Mouse (Mus musculus) gastrocnemius, postnatal 36 days (tissue): ENCODE results near the gene Slain1. TPM values are rescaled to one million over a fixed set of nuclear protein-coding genes. Genes with fewer than 3 reads are reported as not detected.
A peak's percentile ranks its signal among the peaks of the same experiment; 100 is the strongest.

Experiments
- DNase-seq, 2 experiments: peaks; one replicate each; pipeline ENCODE4 v3.0.0; 2022
- intact Hi-C: fragments of 180-260 bp; cut with DNase I; formaldehyde crosslinking; loops from one replicate; pipeline ENCODE4 v1.15.1; 2025
- long read RNA-seq, 2 experiments: library from polyadenylated mRNA; stranded (forward); transcript quantifications; one replicate each; pipeline ENCODE4 v2.0.0; 2021
- total RNA-seq, 2 experiments: library from RNA; stranded (reverse); gene quantifications; 2 replicates each; pipeline ENCODE4 v1.2.3; 2021

Gene Slain1
- total RNA-seq: under 1 TPM in 1 of 2 experiments, not detected in 1; 0.15 TPM
- long read RNA-seq, experiment 1: 0 reads
- long read RNA-seq, experiment 2, partial matches to known transcripts: 1 of 1 reads
- long read RNA-seq, experiment 2, other reads (novel, unspliced or antisense): 0 of 1 reads

DNA sequence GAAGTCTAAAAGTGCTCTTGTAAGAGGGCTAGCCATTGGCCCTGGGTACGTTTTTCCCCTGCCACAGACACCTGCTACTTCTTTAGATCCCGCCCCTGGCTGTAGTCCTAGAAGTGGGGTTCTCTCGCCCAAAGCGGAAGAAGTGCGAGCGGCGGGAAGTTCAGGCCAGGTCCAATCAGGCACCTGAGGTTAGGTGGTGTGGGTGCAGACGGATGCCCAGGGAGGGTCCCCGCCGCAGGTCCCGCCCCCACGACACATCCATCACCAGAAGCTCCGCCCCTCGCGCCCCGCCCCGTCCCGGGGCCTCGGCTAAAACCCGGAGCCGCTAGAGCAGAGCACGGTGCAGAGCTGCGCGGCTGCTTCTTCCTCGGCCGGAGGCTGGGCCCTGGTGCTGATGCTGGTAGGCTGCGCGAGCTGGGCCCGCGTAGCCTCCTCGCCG lies at the start of gene Slain1:
TSS of gene Slain1 (plus strand) at position 333 of the 439 bp plus-strand sequence.
- DNase-seq: peak in 1 of 2 experiments; percentile 14
- intact Hi-C loops: no loop called here

DNA sequence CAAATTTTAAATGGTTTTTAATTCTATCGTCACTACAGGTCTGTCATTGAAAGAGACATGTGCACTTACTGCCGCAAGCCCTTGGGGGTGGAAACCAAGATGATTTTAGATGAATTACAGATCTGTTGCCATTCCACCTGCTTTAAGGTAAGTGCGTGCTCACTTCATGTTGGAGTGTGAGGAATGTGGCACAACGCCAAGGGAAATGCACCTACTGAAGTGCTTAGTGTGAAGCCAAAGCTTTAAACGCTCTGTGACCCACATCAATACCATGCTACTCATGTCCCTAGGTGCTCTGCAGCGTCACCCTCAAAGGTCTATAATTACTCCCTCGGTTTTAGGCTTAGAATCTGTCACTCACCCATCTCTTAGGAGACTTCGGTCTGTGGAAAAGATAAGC lies 42.0 kb upstream of the Slain1 start:
- intact Hi-C loops: no loop called here
- no peak for DNase-seq

DNA sequence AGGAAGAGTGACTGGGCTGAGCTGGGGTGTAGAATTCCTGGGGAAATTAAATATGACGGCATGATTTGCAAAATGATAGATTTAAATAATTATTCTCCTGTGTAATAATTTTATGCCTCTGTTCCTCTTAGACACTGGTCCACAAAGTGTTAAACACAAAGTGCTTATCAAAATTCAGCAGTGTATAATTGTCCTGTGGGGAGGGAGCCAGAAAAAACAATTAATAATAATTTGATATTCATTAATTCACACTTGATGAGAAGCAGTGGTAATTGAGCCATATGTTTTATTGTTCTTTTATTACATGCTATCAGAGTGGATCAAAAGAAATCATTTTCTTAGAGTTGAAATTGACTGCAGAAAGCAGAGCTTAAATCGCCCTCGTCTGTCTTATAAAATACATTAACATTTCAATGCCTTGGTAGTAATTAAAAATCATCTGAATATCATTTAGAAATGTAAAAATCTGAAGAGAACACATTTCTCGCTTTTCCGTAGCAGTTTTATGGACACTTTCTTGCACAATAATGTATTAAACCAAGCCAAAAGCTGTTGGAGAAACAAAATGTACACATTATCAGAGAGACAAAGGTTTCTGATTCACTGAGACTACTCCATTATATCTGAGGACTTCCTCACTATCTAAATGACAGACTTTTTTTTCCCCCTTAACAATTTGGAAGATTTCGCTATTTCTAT lies 36.3 kb upstream of the Slain1 start:
- no peak for DNase-seq
- intact Hi-C loops: no loop called here

DNA sequence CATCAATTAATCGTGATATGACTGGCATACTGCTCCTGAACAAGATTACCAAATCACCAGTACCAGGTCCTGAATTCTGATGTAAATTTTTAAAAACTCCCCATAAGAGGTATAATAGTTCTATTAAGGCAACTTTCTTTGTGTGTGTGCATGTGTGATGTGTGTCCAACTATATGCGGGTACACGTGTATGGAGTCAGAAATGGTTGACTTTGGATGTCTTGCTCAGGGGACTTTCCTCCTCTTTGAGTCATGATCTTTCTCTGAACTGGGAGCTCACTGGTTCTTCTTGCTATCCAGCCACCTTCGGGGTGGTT lies 35.8 kb upstream of the Slain1 start:
- no peak for DNase-seq
- intact Hi-C loops: no loop called here

DNA sequence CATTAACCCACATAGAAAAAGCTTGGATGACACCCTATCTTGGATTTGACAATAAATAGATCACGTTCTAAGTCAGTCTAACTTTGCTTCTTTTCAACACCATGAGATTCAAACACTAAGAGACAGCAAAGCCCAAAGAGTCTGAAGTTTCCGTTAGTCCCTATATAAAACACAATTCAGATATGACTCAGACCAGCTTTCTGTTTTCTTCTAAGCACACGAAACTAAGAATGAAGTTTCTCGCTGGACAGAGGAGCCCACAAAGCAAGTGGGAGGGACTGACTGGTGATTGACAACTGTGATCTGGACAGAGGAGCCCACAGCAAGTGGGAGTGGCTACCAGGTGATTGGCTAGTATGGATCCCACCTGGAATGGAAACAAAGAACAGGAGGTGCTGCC lies 30.3 kb upstream of the Slain1 start:
- intact Hi-C loops: no loop called here
- no peak for DNase-seq

DNA sequence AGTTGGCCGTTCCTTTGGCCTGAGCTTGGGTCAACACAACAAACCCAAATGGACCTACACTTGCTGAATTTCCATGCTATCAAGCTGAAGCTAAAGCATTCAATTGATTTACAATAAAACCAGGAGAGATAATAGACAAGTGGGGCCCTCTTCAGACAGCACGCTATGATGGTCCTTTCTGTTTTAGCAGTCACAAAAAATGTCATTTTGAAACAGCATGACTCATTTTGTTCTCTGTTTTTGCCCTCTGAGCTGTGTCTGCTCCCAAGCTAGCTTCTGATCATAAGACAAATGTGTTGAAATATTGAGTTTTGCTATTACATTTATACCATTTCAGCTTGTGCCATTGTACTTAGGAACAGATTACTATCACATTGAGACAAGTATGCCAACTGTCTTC lies 28.8 kb upstream of the Slain1 start:
- intact Hi-C loops: no loop called here
- DNase-seq: no peak

DNA sequence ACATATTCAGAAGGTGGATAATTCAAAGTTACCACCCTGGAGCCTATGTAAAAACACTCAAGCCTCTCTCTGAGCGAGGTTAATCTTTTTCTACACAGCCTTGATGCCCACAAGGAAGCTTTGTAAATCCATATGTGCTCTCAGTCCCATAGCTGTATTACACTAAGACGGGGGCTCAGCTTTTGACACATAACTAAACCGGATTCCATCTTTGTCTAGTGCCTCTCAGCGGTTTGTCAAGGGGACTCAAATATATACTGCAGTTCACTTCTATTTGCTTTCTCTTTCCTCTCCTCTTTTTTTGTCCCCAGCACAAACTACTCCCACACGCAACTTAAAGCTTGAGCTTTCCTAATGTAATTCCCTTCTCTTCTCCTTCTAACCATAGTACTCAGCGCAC lies 23.9 kb upstream of the Slain1 start:
- intact Hi-C loops: no loop called here
- no peak for DNase-seq

DNA sequence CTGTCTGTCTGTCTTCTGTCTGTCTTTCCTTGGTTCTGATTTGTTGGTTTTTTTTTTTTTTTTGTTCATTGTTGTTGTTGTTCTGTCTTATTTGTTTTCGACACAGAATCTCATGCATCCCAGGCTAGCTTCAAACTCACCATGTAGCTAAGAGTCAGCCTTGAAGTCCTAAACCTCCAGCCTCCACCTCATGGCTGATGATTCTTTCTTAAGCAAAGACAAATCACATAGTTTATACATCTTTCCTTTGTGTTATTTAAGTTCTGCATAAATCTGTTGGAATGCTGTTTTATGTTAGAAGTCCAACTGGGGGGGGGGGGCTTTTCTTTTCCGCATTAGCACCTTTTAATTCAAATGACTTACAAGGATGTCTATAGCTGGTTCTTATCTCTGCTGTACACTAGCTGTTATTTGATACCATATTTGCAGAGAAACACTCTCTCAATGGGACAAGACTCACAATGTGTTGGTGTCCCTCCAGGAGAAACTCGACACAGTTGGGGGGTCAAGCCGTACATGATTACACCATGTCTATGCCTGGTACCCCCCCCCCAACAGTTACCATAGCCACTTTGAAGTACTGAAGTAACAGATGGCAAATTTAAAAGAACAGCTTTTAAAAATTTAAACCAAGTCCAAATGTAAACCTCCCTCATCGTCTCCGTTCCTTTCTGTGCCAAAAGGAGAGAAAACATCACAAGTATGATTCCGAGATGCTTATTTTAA lies 20.2 kb upstream of the Slain1 start:
- DNase-seq: no peak
- intact Hi-C loops: no loop called here

DNA sequence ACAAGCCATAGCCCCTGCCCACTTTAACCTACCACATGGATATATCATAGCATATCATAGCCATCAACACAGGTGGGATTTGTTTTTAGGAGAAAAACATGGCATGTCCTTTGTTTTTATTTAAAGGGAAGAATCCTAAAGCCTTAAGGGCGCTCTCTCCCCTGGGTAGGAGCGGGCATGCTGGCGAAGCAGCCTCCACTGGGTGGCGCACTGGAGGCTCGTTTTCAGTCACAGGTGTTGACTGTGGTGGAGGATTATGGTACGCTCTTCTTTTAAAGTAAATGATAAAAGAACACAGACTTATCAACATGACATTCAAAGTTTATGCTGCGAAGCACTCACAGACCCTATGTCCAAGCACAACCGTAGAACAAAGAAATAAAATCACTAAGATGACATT lies 19.5 kb upstream of the Slain1 start:
- DNase-seq: no peak
- intact Hi-C loops: no loop called here

DNA sequence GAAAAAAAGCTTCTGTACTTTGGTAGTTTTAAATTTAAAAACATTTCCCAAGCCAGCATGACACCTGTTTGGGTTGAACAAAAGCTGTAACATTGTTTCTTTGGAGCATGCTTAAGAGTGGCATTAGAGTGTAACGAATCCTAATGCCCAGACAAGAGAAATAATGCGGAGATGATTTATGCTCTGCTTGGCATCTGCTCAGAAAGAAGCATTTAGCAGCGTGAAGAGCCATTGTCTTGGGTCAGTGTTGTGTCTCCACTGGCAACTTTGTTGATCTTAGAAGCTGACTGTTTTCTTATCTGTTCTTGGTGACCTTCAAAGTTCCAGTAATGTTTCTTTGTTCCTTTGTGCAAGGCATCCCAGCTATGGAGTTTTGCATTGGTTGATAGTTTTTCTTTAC lies 6.1 kb upstream of the Slain1 start:
- DNase-seq: no peak
- intact Hi-C loops: no loop called here

DNA sequence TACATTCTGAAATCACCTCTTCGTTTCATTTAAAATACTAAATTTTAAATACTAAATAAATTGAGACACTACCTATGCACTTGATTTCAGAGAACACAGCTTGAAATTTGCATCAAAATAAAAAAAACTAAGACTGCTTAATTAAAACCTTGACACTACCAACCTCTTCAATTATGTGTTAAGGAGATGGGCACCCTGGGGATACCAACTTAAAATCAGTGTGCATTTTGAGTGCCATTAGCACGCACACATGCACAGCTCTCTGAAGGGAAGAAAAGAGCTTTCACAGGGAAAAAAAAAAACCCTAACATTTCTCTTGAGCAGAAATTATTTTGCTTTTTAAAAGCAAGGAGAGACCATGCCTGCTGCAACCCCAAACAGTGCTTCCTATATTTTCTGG lies 2.0 kb upstream of the Slain1 start:
- DNase-seq: no peak
- intact Hi-C loops: no loop called here

DNA sequence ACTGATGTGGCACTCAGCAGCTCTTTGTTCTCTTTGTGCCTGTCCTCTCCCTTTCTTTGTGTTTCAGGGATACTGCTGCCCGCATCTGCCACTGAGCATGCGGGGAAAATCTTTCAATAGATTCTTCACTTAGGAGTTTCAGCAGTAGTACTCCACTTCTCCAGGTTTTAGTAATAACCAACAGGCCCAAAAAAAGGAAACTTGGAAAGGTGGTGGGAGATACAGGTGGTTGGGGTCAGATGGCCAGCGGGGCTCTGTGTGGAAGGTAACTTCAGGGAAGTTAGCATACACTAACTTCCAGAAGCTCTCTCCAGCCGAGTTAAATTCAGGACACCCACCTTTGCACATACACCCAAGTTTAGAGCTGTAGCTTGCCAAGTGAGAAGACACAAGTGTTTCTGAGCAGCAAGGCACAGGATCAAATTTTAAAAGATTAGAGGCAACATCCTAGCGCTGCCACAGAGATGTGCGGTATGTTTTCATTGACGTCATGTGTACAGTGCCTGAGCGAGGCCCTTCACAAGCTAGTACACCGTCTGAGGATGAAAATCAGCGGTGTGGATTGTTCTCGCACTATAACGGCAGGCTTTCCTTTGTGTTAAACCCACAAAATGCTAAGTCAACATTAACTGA lies 1.3 kb upstream of the Slain1 start:
- intact Hi-C loops: no loop called here
- DNase-seq: no peak

DNA sequence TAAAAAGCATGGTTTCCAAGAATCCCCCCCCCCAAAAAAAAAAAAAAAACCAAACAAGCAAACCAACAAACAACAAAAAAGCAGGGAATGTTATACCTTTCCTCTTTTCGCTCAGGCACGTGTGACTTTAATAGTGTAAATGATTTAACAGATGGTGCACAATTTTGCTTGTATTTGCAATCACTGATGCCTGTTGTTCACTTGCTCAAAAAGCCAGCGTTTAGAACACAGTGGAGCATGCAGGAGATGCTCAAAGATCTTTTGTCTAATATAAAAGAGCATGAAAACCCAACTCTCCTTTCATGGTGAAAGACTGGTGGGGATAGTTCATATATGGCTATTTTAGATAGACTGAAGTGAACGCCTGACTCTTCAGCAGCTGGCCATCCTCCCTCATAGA lies 726 bp upstream of the Slain1 start:
- no peak for DNase-seq
- intact Hi-C loops: no loop called here

DNA sequence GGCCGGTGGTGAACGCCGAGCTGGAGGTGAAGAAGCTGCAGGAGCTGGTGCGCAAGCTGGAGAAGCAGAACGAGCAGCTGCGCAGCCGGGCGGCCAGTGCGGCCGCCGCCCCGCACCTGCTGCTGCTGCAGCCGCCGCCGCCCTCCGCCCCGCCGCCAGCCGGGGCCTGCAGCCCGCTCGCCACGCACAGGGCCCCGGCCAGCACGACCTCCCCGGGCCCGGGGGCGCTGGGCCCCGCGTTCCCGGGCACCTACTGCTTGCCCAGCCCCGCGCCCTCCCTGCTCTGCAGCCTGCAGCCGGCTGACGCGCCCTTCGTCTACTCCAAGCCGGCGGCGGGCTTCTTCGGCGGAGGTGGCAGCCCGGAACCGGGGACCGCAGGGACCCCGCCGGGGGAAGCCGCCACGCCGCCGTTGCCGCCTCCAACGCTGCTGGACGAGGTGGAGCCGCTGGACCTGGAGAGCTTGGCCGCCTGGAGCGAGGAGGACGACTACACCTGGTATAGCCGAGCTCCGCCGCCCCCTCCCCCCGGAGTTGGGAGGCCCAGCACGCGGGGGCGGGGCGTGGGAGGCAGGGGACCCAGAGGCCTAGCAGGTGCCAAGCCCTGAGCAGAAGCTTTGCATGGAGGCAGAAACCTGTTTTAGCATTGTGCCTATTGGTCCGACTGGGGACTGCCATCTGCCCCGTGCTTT lies 529 bp downstream of the Slain1 start:
- intact Hi-C loops: no loop called here
- peak in 1 of 2 experiments; percentile 4 for DNase-seq

DNA sequence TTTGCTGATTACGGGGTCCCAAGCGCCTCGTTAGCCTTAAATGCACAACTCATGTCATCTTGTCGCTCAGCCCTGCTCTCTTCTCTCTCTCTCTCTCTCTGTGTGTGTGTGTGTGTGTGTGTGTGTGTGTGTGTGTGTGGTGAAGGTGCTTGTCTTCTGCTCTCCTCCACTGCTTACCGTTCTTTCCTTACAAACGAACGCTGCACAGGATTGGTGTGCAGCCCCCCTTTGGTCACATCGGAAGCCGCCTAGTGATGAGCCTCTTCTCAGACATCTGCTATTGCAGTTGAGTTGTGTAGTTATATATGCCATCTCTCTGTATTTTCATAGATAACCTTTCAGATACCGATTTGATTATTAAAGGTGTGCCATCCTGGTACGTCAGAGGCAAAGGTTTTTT lies 1.1 kb downstream of the Slain1 start:
- no peak for DNase-seq
- intact Hi-C loops: no loop called here

DNA sequence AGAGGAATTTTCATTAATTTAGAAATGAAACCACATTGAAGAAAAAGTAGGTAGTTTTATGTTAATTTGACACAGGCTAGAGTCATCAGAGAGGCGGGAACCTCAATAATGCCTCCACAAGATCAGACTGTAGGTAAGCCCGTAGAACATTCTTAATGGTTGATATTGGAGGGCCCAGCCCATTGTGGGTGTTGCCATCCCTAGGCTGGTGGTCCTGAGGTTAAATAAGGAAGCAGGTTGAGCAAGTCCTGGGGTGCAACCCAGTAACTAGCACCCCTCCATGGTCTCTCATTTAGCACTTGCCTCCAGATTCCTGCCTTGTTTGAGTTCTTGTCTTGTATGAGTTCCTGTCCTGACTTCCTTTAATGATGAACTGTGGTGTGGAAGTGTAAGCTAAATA lies 1.5 kb downstream of the Slain1 start:
- intact Hi-C loops: no loop called here
- DNase-seq: no peak

DNA sequence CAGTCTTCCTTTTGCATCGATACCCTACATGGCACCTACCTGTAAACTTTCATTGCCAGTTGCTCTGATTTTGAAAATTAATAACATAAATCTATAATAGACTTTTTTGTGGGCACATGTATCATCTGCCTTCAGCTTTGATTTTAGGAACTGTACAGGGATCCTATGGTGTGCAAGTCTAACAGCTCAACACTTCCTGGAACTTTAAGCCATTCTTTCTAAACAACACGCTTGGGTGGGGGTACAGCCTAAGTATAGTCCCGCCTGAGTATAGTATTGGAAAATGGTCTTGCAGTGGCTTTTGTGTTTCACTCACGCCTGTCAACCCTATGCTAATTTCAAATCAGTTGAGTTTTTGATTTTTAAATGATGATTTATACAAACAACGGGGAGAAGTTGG lies 2.5 kb downstream of the Slain1 start:
- no peak for DNase-seq
- intact Hi-C loops: no loop called here

DNA sequence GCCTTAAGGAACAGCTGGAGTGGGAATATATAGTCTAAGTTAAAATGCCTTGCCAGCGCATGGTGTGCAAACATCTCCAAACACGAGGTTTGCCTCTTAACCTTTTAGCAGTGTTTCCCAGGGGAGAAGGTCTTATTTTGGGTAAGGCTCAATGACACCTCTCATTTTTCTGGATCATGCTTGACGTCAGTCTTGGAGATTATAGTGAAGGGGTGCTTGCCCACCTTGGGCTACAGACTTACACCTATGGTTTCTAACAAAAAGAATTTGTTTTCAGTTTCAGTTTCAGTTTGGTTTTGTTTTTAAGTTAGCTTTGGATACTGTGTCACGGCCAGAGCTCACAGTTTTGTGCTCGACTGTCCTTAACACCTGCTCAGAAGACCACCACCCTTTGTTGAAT lies 3.8 kb downstream of the Slain1 start:
- intact Hi-C loops: no loop called here

DNA sequence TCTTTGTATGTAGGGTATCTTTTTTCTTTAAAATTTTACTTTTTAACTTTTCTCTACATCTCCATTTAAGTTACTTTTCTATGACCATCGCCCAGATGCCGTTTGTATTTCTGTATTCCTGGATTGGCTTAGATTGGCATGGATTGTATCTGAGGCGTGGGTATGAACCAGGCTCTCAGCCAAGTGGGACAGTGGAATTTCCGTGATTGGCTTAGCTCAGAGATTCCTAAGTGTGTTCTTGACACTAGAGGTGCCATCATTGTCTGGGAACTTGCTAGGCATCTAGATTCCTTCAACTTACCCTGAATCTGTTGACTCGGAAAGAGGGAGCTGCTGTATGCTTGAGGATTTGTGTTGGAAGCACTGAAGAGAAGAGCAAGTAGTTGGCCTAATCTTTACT lies 5.4 kb downstream of the Slain1 start:
- intact Hi-C loops: no loop called here
- DNase-seq: no peak

More for the DNA sequence above, 3.8 kb downstream of the Slain1 start:
- DNase-seq: no peak

DNA sequence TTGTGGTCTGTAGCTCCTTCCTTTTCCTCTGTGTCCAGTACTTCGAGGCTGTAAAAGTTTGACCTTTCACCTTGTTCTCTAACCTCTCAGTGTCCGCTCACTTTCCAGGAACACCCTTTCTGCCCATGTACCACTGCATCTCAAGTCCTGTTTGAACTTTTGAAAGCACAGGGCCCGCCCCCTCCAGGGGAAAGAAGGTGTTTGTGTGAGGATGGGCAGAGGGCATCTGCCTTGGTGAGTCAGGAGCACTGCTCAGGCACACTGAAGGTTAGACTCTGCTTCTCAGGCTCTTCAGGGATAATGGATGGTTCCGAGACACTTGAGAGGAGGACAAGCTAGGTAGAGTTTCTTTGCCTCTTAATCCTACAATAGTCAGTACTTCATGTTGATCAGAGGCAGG lies 7.8 kb downstream of the Slain1 start:
- DNase-seq: no peak
- intact Hi-C loops: no loop called here

DNA sequence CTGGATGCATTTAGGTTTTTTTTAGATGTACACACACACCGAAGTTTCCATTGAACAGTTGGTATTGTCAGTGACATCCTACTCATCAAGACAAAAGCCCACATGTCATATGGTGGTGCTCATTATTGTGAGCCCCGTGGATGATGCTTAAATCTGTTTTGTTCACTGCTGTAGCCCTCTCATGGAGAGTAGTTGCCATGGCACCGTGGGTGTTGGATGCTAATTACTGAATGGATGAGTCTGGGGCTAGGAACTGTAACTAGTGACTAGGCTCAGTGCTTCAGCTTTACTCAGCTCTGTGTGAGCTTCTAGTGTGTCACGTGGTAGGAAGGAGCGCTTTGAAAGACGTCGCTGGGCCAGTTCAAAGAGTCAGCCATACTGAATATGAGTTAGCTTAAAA lies 13.0 kb downstream of the Slain1 start:
- intact Hi-C loops: no loop called here
- no peak for DNase-seq
